Mouse (Mus musculus): Measurements from ENCODE around the gene Elovl1.
A peak's percentile ranks its signal among the peaks of the same experiment; 100 is the strongest.

The Elovl1 gene

DNA sequence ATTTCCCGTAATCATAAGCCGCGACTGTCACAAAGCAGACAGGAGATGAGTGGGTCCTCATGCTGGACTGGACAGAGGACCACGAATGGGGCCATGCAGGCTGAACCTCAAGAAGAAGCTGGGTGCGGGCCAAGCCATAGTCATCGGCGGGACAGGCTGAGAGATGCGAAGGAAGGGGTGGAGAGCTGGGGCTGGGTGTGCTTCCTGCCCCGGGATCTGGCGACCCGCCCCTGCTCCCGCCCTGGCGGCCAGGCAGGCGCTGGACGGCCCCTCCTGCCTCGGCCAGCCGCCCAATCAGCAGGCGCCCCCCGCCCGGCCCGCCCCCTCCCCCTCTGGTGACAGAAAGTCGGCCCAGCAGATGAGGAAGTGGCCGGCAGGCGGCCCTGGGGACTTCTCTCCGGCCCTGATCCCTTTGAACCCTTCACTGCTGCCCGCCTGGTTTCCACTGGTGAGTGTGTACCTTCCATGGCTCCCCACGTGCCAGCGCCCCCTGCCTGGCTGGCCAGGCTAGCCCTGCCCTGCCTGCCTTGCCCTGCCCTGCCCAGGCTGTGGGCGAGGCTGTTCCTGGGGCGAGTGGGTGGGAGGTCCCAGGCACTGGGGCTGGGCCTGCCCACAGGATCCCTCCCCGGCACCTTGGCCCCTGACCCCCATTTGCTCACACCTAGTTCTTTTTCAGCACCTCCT, at the start of gene Elovl1:
Gene Elovl1 (plus strand): TSS at position 326 of the 684 bp plus-strand sequence.
- DNase-seq: peak; percentile 96

DNA sequence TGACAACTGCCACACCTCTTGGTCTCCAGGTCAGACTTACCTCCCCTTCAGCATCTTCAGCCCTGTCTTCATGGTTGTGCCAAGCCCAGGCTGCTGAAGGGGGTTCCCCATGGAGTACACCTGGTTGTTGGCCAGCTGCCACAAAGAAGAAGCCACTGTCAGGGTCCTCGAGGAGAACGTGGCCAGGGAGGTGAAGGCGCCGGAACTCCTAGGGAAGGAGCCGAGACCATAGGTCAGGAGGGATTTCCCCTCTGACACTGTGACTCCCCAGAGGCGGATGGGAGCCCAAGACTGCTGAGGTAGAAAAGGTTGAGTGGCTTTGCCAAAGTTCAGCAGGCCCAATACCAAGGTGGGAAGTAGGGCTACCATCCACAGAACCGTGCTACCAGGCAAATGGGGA, 44.6 kb upstream of the Elovl1 start:
- DNase-seq: no peak

DNA sequence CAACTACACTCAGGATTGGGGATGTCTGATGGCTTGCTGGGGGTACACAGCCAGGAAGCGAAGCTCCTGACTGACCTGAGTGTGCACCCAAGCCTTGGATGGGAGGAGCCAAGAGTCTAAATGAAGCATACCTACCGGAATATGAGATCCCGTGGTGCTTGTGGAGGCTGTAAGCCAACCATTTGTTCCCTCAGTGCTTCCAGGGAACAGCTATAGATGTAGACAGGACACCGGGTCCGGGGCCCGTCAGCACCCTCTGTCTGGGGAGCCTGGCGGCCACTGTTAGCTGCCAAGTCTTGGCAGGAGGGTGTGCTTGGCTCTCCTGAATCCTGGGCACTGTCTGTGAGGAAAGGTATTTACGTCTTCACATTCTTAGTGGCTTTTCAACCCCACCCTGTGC, 40.6 kb upstream of the Elovl1 start:
- no peak for DNase-seq

DNA sequence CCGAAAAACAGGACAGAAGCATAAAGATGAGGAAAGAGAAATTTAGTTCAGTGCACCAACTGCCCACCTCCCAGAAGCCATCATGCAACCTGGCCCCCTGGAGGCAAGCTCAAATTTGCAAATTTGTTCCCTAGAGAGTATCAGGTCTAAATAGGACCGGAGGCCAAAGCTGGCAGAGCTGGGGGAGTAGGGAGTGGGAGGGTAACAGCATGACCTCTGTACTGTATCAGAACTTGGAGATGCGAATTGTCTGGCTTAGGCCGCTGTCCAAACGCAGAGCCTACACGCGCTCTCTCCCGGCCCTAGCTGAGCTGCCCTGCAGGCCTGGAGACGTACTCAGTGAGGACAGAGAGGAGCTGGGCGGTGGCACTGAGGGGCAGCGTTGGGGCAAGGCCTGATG, 37.7 kb upstream of the Elovl1 start:
- DNase-seq: no peak

DNA sequence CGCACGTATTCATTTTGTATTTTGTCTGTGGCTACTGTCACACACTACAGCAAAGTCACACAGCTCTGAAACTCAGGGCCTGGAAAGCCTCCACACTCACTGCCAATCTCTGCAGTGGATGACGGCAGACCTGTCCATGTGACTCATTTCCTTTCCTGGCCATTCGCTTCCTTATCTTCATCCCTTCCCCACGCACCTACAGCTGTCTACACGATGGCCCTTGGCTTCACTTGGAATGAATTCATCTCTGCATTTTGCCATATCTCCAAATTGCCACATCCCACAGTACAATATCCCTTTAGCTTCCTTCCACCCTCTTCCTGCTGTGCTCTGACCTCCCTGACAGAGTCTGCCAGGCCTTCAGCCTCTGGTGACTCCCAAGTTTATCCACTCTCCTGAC, 33.4 kb upstream of the Elovl1 start:
- DNase-seq: no peak

DNA sequence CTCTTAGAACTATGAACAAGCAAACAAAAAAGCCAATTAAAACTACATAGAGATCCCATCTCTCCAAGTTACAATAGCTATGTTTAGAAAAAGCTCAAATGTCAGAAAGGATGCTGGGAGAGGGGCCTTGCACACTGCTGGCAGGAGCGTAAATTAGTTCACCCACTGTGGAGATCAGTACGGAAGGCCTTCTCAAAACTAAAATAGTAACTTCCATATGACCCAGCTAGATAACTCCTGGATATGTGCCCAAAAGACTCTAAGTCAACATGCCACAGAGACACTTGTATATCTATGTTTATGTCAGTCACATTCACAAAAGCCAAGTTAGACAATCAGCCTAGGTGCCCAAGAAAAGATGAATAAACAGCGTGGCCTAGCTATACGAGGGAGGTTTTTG, 32.6 kb upstream of the Elovl1 start:
- DNase-seq: no peak

DNA sequence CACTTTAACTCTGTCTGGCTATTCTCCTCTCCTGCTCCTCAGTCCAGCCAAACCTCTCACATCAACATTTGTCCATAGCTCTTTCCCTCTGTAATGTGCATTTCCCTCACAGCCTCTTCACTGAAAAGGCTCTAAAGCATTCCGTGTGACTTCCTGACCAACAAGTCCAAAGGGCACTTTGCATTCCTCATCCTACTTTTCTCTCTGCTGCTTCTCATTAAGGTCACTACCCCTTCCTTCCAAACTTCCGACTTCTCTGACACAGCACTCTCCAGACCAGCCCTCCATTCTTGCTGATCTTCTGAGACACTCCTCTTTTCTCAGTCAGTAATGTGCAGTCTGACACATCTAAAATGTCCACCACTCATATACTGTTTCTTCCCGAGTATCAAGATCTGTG, 31.5 kb upstream of the Elovl1 start:
- DNase-seq: no peak

DNA sequence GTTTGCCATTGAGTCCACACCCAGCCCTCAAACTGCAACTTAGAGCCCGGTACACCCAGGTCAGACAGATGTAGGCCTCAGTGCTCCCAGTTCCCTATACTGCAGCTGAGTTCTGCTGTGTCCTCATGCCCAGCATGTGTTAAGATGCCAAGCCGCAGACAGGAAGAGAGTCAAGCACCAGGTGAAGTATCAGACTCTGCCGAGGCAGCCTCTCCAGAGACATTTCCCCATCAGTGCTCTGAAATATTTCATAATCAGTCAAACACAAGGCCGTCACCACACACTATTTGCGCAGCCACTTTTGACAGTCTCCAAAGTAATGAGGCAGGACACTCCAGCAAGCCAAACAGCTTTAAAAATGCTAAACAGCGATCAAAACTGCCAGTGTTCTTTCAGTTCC, 29.5 kb upstream of the Elovl1 start:
- no peak for DNase-seq

DNA sequence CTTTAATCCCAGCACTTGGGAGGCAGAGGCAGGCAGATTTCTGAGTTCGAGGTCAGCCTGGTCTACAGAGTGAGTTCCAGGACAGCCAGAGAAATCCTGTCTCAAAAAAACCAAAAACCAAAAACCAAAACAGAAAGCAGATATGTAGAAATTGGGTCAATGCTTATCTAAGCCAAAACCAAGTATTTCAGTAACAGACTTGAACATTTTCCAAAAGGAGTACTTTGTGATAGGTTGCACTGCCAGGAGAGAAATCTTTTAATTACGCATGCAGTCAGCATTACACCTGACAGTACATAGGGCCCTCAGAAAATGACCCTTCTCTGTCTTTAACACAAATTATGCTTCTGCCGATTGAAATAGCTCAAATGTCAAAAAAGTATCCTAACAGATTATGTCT, 26.5 kb upstream of the Elovl1 start:
- DNase-seq: no peak

DNA sequence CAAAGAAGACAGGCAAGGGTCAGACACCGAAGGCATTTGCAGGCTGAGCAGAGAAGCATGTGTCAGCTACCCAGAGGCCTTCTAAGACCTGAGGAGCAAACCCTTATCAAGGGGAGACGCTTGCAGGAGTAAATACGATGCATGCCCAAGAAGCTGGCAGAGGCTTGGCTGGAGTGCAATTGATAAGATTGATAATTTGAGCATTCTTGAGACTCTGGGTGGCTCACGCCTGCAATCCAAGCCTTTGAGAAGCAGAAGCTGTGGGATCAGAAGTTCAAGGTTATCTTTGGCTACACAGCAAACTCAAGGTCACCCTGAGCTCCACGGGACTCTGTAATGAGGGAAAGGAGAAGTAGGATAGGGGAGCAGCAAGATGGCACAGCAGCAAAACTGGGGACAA, 26.0 kb upstream of the Elovl1 start:
- no peak for DNase-seq

DNA sequence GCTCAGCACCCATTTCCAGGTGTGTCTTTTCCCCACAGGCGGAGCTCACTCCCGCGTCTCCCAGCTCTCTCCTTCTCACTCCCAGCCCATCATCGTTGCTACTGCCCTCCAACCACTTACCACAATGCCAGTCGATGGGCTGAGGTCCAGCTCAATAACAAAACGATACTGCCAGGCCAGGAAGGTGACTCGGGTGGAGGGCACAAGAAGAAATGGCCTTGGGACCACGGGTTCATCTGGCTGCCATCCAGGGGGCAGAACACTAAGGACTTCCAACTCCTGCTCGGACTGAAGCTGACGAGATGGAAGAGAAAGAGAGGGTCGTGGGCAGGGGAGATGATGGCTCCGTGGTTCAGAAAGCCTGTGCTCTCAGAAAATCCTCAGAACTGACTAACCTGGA, 25.2 kb upstream of the Elovl1 start:
- no peak for DNase-seq

DNA sequence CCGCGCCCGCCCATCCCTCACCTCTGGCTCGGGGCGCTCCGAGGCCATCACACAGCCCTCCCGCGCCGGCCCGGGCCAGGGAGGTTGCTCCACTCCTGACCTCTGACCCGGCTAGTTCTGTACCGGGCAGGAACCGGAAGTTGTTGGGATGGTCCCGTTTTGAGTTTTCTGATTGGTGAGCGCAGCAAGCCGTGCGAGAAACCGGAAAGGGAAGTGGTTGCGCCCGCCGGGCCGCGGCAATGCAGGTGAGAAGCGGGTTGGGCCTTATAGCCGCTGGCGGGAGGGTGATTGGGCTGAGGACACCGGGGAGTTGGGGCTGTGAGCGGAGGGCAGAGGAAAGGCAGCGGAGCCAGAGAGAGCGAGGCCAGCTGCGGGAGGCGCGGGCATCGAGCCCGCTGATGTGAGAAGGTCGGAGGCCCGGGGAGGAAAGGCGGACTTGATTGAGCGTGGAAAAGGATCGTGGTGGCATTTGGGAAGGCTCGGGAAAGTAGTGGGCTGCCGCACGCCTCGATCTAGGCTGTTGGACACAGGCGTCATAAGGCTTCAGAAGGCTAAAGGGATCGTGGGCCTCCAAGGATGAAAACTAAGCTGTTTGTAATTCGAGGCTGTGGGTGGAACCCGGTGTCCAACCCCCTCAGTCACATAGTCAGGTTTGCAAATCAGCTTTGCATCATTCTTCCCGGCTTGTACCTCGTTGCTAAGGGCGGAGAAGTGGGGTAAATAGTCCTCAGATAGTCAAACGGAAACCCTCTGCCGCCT, 18.6 kb upstream of the Elovl1 start, which contains the start of the genes Szt2 and Med8:
Gene Szt2 (minus strand): TSS at position 132 of the 759 bp plus-strand sequence.
Gene Med8 (plus strand): TSS at position 196 of the 759 bp plus-strand sequence.
- DNase-seq: peak; percentile 94

DNA sequence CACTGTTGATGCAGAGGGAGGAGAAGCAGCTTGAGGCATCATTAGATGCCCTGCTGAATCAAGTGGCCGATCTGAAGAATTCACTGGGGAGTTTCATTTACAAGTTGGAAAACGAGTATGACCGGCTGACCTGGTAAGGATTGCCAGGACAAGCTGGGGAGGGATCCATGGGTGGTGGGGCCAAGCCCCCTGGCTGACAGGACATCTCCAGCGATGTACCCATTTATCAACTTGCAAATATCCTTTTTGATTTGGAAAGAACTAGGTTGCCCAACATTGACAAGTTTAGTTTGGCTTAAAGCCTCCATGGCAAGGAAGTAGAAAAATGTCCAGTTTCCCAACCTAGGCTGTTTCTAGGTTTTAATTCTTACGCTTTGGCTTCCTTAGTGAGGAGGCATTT, 17.0 kb upstream of the Elovl1 start:
- no peak for DNase-seq

DNA sequence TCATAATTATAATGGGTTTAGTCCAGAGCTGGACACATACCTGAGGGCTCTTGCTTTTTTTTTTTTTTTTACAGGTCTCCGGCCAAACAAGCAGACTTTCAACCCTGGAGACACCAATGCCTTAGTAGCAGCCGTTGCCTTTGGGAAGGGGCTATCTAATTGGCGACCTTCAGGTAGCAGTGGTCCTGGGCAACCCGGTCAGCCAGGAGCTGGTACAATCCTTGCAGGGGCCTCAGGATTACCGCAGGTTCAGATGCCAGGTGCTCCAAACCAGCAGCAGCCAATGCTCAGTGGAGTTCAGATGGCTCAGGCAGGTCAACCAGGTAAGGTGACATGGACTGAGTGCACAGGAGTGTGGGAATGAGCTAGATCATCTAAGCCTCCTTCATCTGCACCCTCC, 14.3 kb upstream of the Elovl1 start:
- no peak for DNase-seq

DNA sequence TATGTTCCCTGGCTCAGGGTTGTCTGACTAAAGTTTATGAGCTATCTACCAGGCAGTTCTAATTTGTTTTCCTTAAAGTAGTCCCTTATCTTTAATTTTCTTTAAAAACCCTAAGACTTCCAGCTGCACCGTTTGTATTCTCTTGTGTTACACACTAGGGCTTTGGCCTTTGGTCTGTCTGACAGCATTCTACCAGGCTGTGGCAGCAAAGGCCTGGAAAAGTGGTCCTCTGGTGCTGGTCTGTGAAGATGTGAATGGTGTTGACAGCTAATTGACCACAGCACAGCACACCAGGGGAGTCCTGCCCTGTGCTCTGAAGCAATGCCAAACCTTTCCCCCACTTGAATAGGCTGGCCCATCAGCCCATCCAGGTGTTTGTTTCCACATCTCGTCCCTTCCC, 12.1 kb upstream of the Elovl1 start:
- no peak for DNase-seq

DNA sequence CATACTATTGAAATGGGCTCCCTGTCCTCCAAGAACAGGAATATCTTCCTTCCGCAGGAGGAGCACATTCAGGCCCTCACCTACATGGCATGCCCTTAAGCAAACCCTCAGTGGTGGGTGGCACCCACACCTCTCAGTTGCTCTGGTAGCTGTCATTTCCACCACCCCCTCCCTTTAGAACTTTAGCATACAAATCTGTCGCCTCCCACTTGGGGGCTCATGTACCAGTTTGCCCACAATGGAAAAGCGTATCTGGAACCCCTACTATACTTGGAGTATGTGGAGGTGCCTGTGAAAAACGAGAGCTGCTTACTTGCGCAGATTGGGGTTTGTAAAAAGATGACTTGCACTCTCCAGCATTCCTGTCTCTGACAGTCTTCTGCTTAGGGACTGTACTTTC, 11.6 kb upstream of the Elovl1 start:
- no peak for DNase-seq

DNA sequence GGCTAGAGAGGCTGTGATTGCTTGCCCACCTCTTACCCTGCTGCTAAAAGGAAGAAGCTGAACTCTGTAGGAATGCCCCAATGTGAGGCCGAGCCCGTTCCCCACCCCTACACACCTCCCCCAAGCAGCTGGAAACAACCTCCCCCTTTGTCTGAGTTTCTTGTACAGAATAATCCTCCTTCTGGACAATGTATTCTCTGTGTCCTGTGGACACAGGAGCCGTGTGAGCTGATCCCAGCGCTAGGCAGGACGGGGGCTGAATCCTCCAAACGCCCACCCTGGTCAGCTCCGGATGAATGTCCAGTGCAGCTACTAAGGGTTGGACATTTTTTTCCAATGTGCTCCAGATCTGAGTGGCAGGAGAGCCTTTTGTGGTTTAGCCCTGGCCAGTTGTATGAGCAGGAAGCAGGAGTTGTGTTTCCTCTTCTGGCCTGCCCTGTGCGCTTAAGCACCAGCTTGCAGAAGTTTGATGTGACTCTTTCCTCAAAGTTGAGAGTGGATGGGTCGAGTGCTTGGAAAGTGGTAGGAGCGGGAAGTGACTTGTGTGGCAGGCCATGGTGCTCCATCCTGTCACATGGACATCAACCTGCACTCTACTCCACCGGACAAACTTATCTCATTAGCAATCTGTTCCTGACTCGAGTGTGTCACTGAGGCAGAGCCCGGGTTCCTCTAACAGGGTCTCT, 10.6 kb upstream of the Elovl1 start:
- no peak for DNase-seq

DNA sequence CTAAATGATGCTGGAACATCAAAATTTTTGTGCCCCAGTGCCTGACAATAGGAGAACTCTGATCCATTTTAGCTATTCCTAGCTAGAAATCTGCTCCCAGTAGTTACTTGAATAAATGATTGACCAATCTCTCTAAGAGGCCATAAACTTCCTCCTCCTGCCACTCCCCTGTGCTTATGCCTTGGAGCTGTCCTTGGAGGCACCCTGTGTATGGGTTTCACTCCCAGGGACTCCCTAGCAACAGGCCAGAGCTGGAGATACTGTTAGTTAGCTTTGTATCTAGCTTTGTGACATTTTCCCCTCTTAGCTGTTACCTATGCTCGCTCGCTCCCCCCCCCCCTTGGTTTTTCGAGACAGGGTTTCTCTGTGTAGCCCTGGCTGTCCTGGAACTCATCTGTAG, 6.5 kb upstream of the Elovl1 start:
- no peak for DNase-seq

DNA sequence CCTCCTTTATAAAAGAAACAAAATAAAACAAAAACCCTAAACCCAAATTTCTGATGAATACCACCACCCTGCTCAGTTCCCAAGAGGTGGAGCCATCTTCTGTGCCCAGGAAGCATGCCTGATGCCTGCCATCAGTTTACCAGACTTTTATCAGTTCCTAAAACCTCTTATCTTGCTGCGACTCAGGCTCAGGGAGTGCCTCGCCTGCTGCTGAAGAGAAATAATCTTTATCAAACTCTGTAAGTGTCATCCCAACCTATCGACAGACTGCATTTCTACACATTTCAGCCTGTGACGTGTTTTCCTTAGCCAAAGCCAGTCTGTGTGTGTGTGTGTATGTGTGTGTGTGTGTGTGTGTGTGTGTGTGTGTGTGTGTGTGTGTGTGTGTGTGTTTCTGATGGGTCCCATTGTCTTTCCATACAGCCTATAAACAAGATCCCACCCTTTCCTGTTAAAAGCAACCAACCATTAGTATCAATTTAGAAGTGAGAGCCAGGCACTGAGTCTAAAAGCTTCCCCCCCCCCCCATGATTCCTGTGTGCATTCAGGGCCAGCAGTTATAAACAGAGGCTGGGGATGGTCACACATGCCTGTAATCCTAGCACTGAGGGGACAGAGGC, 3.2 kb upstream of the Elovl1 start:
- DNase-seq: no peak

DNA sequence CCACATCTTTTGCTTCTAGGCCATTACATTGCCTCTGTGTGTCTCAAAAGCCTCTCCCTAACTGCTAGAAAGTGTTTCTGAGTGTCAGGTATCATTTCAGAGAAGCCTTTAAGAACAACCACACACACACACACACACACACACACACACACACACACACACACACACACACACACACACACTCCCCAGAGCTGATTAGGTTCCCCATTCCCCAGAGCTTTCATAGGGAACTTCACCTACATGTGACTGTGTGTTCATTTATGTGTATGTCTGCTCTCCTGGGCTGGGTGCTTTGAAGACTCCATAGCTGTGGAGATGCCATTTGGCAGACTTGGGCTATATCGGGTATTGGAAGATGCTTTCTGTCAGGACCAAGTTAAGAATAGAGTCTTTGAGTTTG, 2.5 kb upstream of the Elovl1 start:
- no peak for DNase-seq

DNA sequence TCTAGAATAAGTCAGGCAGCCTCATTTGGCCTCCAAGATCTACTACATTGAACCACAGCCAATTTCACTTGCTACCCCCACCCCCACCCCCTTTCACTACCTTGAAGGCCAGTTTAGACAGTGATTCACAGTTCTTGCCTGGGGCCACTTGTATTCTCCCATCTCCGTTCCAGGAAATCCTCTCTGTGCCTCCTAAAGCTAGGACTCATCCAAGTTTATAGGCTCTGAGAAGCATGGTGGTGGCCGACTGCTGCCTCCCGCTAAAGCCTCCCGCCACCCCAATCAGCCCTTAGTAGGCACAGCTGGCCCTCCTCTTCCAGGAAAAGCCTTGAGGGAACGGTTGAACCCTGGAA, 502 bp upstream of the Elovl1 start:
- DNase-seq: no peak

DNA sequence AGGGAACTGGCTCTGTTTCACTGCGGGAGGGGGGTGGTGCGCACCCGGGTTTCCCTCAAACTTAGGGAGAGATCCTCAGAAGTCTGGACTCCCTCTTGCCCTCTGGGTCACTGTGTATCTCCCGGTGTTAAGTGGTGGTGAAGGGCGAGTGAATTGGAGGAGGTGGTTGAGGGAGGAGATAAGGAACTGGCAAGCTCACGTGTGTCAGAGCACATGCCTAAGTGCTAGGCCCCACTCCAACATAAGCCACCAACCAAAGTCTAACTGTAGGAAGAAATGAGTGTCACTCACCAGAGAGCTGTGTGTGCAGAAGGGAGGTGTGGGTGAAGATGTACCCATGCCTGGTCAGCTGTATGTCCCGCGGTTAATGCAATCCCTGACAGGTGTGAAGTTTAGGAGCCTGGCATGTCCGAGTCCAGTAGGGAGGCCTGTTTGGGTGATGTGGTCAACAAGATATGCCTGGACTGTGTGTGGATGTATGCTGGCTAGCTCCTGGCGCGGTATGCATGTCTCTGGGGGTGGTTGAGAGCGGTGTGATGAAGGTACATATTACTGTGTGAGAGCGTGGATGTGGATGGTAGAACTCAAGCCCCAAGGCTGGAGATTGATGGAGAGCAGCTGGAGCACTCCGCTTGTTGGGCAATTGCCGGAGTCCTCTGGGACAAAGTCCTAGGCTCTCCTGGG, 780 bp downstream of the Elovl1 start:
- DNase-seq: peak; percentile 43
